In genomic region chr3:127836798-127837153, GRCm38 (mm10) we compare ENCODE assay signal across 8 mouse cellular contexts. TPM values are rescaled to one million over a fixed set of nuclear protein-coding genes. Genes with fewer than 3 reads are reported as not detected.
DNase-seq lines count a peak whose midpoint lies in the region; ATAC-seq and TF ChIP-seq lines count a peak whose summit lies in the region.

No protein-coding gene starts in this region.

- no peaks in the 10 kb centered on the region for H3K36me3 ChIP-seq in testis, adult 2 months (ENCODE audit: control insufficient read depth, insufficient read depth, low read length)
- no peaks in the 10 kb centered on the region; the same call in 1 of the 2 replicates for H3K36me3 ChIP-seq in limb, embryonic 13.5 days
- no peaks in the 10 kb centered on the region for H3K36me3 ChIP-seq in splenic B cell, adult 2 months (ENCODE audit: control insufficient read depth, insufficient read depth, low read length, poor library complexity, severe bottlenecking)

- H3K4me3 ChIP-seq in testis, adult 2 months (ENCODE audit: control insufficient read depth, low read depth, low read length) = peak overlapping the region; percentile 81
- peak overlapping the region; percentile 89 for H3K4me3 ChIP-seq in limb, embryonic 13.5 days

- no peak overlapping the region for H3K27ac ChIP-seq in testis, adult 2 months (ENCODE audit: control insufficient read depth, insufficient read depth, low read depth, low read length)
- H3K27ac ChIP-seq in limb, embryonic 13.5 days = peak overlapping the region; percentile 91

- TF ChIP-seq CTCF in testis, adult 2 months (IDR thresholded peaks at IDR 0.05; ENCODE audit: control insufficient read depth, insufficient read depth, insufficient replicate concordance, low read depth, low read length) = no peak

- no peak for ATAC-seq in limb, embryonic 13.5 days (ENCODE audit: low FRiP score, low read depth)

- H3K4me2 ChIP-seq in limb, embryonic 13.5 days (replicated peaks) = peak overlapping the region; percentile 84

- H3K27me3 ChIP-seq in testis, adult 2 months (ENCODE audit: control insufficient read depth, insufficient read depth, low read length) = no peaks in the 10 kb centered on the region
- H3K27me3 ChIP-seq in limb, embryonic 13.5 days = no peaks in the 10 kb centered on the region
- H3K27me3 ChIP-seq in splenic B cell, adult 2 months (ENCODE audit: control insufficient read depth, insufficient read depth, low read length, poor library complexity, severe bottlenecking) = no peaks in the 10 kb centered on the region

- no peaks in the 10 kb centered on the region for H3K9me3 ChIP-seq in limb, embryonic 13.5 days

- under 1% methylated on average over 16 of the region's 17 CpGs for WGBS in limb, embryonic 13.5 days

- H3K4me1 ChIP-seq in testis, adult 2 months (ENCODE audit: control insufficient read depth, insufficient read depth, low read length) = no peaks in the 10 kb centered on the region
- peaks cover 22% of the 10 kb centered on the region for H3K4me1 ChIP-seq in limb, embryonic 13.5 days

- peak overlapping the region; percentile 90 for H3K9ac ChIP-seq in limb, embryonic 13.5 days

- DNase-seq in embryo, embryonic 10.5 days (ENCODE audit: low spot score) = peak; percentile 17
- DNase-seq in embryo, embryonic 9.5 days (ENCODE audit: extremely low spot score) = no peak
- no peak for DNase-seq in testis, postnatal 10 days (ENCODE audit: low spot score)
- peak; percentile 19 for DNase-seq in splenic B cell, adult 2 months (ENCODE audit: low read depth, low spot score)
- no peak for DNase-seq in right cerebral cortex, adult 18-20 months
- DNase-seq in spleen, postnatal 10 days (ENCODE audit: low spot score in 2 of 2) = no peak

- TF ChIP-seq POLR2A in testis, adult 2 months (IDR thresholded peaks at IDR 0.05; ENCODE audit: control insufficient read depth, low read depth, low read length) = no peak

RNA-seq across cellular contexts. Expression of gene Ap1ar, which starts 0.5 kb away (rescaled TPM):
- polyA plus RNA-seq in testis, adult 2 months (2012; rRNA removed) = 13.5 and 21.5 TPM in 2 replicates
- 52.6 and 54.1 TPM in 2 replicates for polyA plus RNA-seq in limb, embryonic 13.5 days (2015; fragmentation: Nextera tagmentation; extraction: Ambion mirVana)

RNA-seq across cellular contexts. Expression of gene Tifa, which starts 47.2 kb away (rescaled TPM):
- 0.72 and 0.96 TPM in 2 replicates for polyA plus RNA-seq in testis, adult 2 months (2012; rRNA removed)
- polyA plus RNA-seq in limb, embryonic 13.5 days (2015; fragmentation: Nextera tagmentation; extraction: Ambion mirVana) = 3.4 TPM in 2 replicates

RNA-seq across cellular contexts. Expression of gene Alpk1, which starts 56.4 kb away (rescaled TPM):
- polyA plus RNA-seq in testis, adult 2 months (2012; rRNA removed) = 3.0 and 3.2 TPM in 2 replicates
- polyA plus RNA-seq in limb, embryonic 13.5 days (2015; fragmentation: Nextera tagmentation; extraction: Ambion mirVana) = 0.80 and 1.4 TPM in 2 replicates

RNA-seq across cellular contexts. Expression of gene Fam241a, which starts 59.3 kb away (rescaled TPM):
- 7.4 and 9.2 TPM in 2 replicates for polyA plus RNA-seq in testis, adult 2 months (2012; rRNA removed)
- polyA plus RNA-seq in limb, embryonic 13.5 days (2015; fragmentation: Nextera tagmentation; extraction: Ambion mirVana) = 5.8 and 6.2 TPM in 2 replicates

Comparison
In these comparisons a context has a peak if more than half of its experiments do, and no peak if none do; other contexts are left out.
1. DNase-seq: peak in embryo, embryonic 10.5 days (single experiment) and splenic B cell, adult 2 months (single experiment); none in embryo, embryonic 9.5 days (single experiment), testis, postnatal 10 days (single experiment), right cerebral cortex, adult 18-20 months (single experiment) and spleen, postnatal 10 days (0 of 2).